Mouse (Mus musculus) CH12F3 (cell line): ENCODE measurements around the gene Vcan.

Experiments
- in situ Hi-C: fragments of 300-500 bp; cut with MboI; formaldehyde crosslinking; loops from 2 replicates; pipeline ENCODE4 v1.14.3; 2020; ENCODE audit warnings: low sequenced_read_pairs

Gene Vcan

DNA sequence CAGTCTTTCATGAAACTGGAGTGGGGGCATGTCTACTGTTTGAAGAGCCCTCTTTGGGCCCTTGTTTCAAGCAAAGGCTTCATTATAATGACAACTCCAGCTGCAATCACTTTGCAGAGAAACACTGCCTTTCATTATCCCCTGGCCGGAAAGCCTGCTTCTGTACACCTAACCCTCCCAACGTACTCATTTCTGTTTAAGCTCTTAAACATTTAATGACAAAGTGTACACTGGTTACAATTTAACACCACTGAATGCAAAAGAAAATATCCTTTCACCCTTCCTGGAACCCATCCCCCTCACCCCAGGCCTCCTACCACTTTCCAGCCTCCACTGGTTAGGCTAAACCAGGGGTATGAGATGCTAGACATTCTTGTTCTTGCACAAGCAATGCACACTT lies 15.8 kb downstream of the Vcan start:
- in situ Hi-C loops: no loop called here

DNA sequence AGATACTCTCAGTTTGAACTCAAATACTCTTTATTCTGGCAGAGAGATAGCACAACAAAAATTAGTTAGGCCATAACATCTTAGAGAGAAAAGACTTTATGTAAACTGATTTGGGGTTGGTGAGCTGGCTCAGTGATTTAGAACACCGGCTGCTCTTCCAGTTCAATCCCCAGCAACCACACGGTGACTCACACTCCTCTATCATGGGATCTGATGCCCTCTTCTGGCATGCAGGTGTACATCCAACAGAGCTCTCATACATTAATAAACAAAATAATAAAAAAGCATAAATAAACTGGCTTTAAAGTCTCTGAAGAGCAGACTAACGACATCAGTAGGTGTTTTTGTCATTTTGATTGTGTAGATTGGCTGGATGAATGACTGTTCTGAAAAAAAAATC lies 21.8 kb downstream of the Vcan start:
- in situ Hi-C loops: no loop called here

DNA sequence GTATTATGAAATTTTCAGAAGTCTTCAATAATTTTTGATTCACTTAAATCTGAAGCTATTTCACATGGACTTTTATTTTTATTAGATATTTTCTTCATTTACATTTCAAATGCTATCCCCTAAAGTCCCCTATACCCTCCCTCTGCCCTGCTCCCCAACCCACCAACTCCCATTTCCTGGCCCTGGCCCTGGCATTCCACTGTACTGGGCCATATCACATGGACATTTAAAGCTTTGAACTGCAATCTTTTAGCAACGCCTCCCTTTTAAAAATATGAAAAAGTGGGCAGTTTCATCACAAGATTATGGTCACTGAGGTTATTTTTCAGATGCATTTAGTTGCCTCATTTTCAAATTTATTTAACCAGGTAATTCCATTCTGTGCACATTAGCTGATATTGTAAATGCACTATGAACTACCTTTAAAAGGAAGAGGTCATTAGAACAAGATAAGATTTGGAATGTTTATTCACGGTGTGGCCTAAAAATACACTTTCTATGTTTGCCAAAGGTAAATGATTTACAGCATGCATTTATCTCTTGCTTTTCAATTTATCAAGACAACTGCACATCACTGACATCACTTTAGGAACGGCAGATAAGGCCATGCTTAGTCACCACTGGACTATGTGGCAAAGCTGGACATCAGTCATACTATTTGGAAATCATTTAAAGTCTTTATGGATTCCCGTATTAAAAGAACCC lies 32.7 kb downstream of the Vcan start:
- in situ Hi-C loops: no loop called here

DNA sequence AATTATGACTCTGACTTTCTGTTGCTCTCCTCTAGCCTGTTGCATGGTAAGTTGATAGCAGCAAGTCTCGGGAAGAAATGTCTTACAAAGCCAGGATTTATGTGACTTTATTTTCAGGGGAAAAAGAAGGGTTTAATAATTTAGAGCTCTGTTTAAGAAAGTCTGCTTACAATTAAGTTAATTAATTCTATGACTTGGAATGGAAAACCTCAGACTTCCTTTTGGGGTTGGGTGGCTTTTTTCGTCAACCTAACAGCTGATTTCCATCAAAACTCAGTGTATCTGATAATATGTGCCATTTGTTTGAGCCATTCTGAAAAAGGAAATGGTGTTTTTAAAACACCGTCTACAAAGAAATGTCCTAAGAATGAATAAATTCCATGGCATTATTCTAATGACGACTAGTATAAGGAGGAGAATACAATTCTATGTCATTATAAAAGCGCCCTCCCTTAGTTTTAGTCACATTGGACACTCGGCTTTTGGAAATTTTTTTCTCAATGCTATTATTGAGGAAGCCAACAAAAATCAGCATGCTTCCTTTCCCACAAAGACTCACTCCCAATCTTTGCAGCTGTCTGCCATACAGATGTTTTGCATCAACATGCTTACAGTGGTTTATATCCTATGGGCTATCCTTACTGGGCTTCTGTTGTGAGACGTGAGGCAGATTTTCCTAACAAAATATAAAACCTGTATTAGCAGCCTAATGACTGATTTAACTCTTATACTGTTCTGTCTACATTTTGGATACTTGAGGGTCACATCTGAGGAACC lies 34.0 kb downstream of the Vcan start:
- in situ Hi-C loops: no loop called here

DNA sequence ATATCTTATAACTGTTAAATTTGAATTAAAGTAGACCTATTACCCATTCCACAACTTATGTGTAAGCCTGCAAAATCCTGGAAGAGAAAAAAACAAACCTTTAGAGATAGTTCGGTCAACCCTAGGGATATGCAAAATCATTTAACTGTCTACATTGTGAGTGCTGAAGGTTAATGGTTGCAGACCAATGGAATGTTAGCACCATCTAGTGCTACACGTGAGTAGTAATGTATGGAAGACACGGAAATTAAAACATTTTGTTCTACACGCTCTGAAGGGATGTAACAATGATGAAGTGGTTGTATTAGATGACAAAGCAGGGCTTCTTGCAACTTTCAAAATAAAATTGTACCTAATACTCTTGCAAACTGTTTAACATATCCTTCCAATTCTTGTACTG lies 39.9 kb downstream of the Vcan start:
- in situ Hi-C loops: no loop called here

DNA sequence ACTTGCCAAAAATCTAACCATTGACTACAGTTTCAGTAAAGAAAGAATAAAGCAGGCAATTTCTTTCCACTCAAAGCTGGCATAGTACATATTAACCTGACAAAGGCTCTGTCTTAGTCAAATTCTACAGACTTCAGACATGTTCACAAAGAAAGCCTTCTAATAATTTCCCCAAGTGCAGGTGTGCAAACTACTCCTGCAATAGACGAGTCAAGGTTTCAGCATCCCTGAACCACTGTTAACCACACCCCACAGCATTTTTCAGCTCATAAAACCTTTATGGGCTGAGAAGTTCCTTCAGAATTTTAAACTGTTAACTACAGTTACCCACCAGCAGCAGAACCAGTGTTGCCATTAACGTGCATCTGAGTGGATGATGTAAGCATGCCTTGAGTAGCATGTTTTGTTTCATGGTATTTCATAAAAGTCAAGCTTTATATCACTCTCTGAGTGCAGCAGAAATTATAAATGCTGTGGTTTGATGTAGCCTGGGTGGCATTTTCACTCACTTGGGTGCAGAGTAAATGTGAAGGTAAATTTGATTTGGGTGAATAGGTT lies 42.2 kb downstream of the Vcan start:
- in situ Hi-C loops: no loop called here

DNA sequence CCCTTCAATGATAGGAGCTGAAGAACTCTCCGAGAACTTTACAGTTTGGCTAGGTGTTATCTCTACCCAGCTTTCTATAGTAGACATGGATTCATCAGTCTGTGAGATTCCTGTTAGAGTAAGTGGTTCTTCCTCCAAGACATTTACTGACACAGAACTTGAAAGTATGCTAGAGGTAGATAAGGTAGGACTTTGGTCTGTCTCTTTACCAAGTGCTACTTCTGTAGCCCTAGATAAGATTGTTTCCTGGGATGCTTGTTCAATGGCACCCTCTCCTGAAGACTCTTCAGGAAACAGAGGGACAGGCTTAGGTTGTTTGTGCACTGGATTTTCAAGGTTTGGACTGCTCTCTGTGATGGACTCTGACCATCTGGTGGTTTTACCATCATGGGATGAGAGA lies 49.7 kb downstream of the Vcan start:
- in situ Hi-C loops: no loop called here

DNA sequence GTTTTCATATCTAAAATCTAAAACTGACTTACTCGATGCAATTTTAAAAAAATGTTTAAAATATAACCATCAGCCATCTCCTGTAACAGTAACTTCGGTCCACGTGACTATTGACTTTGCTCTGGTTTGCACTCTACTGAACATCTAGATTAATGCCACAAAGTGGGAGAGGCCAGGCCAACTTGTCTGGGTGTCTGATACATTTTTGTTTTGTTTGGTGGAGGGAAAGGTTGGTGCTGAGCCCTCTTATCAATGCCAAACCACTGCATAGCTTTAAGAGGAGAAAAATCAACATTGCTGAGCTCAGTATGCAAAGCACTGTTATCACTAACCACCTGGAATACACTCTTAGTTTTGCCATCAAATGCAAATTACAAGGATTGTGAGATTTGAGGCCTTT lies 58.8 kb downstream of the Vcan start:
- in situ Hi-C loops: no loop called here

DNA sequence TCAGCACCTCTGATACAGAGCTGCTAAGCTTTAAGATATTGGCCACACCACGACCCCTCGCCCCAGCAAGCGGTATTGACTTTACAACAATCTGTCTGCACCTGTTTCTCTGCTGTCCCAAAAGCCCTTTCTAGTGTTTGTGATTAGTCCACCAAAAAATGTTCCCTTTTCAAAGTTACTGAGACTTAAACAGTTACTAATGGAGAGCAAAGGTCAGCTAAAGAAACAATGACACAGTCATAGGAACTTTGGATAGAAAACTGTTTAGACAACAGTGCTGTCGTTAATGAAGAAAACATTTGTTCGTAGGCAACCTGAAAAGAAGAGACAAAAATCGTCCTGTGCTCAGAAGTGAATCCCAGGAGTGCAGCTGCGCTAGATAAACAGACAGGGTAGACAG lies 60.1 kb downstream of the Vcan start:
- in situ Hi-C loops: no loop called here

DNA sequence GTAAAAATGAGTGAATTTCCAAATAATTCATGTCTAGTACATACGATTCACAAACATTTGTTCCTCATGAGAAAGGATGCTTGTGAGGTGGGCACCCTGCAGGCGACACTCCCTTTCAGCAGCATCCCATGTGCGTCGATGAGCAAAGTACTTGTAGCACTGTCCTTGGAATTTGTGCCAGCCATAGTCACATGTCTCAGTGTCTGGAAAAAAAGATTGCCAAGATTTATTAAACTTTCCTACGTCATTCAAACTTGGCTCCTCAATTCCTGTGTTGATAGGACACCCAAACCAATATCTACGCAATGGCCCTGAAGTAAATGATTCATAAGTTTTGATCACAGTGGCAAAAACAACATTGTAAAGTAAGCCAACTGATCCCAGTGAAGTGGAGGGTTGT lies 62.6 kb downstream of the Vcan start:
- in situ Hi-C loops: no loop called here

DNA sequence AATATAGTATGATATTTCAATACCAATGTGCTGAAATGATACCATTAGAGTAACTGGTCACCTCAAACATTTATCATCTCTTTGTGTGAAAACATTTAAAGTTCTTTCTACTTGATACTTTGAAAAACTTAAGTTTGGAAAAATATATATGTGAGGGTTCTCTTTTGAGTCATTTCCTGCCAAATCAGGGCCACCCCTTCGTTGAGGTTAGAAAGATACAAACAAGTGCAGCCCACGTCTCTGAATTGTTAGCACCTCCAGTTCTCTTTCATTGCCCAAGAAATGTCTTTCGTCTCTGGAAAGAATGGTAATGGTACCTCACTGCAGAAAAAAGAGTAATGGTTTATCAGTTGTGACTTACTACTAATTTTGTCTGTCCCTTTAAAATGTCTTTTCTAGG lies 71.8 kb downstream of the Vcan start:
- in situ Hi-C loops: no loop called here

DNA sequence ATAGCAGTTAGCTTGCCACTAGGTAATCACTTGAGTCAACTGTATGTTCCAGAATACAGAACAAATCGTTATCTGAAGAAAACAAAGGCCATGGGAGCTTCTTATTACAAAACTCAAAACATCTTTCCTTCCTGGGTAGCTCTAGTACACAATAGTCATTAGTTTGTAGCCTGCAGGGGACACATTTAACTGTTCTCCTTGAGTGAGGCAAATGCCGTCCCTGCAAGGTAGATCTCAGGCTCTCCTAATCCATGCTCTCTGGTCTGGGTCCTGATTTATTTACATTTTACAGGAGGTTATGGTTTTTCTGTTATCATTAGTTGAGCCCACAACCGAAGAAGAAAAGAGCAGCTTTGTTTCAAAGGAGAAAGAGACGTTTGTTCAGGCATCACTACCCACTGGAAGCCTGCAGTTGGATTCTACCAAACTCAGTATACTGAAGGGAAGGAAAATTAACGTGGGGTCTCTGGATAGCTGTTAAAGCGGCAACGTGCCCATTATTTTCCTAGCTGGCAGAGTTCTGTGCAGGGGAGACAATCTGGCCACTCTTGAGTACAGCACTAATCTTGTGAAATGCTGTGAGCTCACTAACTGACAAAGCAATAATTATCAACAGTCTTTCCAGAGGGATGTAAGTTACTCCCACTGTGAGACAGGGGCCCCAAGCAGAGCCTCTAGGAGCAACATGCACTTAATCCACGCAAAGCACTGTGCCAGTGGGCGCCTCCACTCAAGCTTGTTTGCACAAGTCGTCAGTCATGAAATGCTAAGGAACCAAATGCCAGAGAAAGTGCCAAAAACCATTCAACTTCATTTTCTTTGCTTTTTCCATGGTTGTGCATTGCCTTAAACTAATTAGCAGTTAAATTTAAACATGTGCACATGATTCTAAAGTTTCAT lies 73.1 kb downstream of the Vcan start:
- in situ Hi-C loops: no loop called here

DNA sequence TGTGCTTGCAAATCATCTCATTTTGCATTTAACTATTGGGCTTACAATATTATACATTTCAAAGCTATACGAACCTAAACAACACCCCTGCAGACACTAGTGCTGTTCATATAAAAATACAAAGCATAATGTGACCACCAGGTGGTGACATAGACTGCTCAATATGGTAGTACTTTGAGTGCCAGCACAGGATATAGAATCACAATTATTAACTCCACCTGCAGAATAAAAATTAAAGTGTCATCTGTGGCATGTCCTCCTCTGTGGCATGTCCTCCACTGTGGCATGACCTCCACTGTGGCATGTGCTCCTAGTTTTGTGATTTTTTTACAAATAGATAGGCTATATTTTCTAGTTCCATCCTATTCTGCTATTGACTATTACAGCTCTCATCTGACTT lies 74.2 kb downstream of the Vcan start:
- in situ Hi-C loops: no loop called here

DNA sequence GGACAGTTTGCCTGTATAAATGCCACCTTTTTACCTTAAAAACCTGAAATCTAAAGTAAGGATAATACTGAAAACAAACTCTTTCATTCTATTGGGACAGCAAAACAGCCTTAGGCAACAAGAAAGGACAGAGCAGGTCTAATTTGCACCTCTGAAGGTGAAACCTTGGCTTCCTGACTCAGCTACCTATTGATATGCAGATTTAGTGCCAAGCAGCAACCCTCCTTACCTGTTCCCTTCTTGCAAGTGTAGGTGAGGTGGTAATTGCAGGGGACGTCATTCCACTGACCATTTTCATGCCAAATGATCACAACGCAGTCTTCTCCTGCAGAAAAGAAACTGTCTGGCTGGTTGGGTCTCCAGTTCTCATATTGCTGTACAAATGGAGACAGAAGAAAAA lies 80.6 kb downstream of the Vcan start:
- in situ Hi-C loops: no loop called here

DNA sequence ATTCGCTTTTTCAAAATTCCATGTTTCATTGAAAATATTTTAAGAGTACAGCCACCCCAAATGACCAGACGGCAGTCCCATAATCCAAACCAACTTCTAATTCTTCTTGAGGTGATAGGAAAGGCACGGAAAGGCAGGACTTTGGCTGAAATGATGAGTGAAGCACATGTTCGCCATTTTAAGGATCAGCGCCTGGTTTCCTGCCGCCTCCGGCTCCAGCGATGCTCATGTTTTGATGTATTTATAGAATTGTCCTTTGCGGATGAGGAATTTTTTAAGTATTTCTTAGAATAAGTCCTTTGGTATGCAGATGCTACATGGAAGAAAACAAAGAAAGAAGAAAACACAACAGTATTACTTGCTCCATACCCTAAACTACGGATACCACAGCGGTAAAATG lies 85.3 kb downstream of the Vcan start:
- in situ Hi-C loops: no loop called here

DNA sequence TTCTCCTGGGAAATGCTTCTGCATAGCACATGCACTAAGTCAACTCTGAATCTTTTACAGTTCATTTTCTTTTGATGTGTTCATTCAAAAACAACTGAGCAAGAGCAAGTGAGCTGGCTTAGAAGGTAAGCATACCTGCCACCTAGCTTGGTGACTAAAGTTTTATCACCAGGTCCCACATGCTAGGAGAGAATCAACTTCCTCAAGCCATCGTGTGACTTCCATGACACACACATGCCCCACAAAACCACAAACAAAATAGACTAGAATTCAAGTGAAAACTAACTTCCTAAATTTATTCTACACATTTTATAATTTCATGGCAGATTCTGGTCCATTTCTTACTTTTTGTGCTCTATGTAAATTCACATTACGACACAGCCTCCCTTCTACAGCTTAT lies 89.0 kb downstream of the Vcan start:
- in situ Hi-C loops: no loop called here

DNA sequence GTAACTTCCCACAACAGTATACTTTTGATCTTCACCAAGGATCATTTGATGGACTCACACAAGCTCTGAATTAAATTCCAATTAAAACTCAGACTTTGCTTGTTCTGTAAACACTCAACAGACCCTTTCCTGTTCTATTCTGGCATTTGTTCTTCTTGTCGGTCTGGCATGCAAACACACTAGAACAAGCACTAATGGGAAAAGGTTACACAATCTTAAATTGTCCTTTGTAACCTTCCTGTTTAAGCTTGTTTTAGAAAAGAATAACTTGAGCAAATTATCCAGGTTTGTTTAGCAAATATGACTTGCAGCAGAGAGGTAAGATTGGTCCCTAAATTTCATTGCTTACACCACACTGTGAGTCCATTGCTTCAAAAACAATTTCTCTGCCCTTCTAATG lies 89.5 kb downstream of the Vcan start:
- in situ Hi-C loops: no loop called here

DNA sequence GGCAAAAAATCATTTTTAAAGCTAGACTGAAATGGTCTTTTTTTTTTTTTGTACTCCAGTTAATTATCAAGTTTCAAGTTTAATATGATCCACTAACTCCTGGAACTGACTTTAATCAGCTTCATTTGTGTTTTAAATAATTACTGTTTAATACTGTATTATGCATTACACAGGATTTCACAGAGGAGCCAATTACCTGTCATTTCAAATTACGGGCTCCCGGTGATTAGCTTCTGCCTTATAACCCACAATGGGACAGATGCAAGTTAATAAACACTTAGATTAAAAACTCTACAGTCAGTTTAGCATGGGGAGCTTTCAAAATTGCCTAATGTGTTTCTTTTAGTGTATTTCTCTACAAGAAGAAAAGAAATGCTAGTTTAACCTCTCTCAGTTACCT lies 96.7 kb downstream of the Vcan start:
- in situ Hi-C loops: no loop called here

DNA sequence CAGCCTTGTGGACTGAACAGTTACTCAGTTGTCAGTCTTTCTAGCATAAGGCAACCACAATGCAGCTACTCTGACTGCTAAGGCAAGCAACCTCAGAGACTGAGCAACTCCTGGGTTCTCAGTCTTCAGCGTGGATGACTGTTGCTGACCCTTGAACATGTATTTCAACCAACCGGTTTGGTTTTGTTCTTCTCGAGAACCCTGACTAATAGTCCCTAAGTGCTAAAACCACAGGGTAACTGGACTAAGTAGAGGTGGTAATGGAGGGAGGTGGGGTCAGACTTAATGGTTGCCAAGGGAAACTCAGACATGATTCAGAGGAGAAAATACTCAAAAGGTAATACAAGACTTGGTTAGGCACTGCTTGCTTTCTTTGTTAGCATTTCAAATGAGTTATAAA lies 105.3 kb downstream of the Vcan start:
- in situ Hi-C loops: no loop called here

DNA sequence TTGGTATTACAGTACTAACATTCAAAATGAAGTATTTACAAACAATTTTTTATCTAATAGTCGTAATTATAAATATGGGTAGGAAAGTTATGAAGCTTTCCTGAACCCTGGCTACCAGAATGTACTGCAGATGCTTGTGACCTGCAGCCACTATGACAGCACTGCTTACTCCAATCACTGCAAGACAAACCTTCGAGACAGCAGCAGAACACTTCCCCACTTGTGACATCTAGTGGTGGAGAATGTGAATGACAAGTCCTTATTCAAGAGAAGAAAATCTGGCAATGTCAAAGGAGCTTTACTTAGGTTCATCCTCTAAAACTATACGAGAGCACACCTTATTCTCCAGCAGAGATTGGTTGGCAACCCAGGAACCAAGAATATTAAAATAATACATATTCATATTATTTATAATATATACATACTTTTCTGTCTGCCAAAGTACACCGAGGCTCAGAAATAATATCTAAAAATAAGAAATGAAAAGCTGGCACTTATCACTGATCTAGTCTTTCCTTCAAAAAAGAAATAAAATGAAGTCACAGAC lies 108.1 kb downstream of the Vcan start:
- in situ Hi-C loops: no loop called here

DNA sequence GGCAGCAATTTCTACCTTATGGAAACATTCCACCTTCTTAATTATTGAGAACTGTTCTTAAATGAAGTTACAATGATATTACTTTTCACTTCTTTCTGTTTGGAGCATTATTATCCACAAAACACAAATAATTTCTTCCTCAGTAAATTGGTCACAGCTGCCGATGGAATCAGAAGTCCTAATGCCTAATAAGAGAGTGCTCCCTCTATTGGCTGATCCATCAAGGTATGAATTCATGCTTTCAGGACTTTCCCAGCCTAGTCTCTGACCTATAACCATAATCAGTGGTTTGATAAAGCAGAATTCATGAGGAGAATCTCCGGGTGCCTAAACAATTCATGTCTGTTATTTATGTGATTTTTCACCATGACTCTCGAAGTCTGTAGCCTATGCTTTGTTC lies 123.2 kb downstream of the Vcan start:
- in situ Hi-C loops: no loop called here
